Mouse (Mus musculus) heart, embryonic 13.5 days (tissue): ENCODE results near the gene Foxc2. TPM values are rescaled to one million over a fixed set of nuclear protein-coding genes. Genes with fewer than 3 reads are reported as not detected.

Experiments
- ATAC-seq: fragments of 200-750 bp; cut with Nextera tagmentation; 2 replicates; pipeline ENCODE4 v1.8.0; 2017; ENCODE audit warnings: moderate TSS enrichment; ENCODE audit not compliant: insufficient number of reproducible peaks, low FRiP score, low TSS enrichment; ENCODE audit errors: extremely low read depth
- H3K27ac ChIP-seq: fragments of 300-500 bp; sonication (generic); replicated peaks from 2 replicates; pipeline ENCODE4 v1.5.1; 2015; ENCODE audit warnings: moderate library complexity, mild to moderate bottlenecking, inconsistent platforms
- H3K27me3 ChIP-seq: fragments of 300-500 bp; sonication (generic); replicated peaks from 2 replicates; pipeline ENCODE4 v1.6.1; 2015; ENCODE audit warnings: mild to moderate bottlenecking, inconsistent platforms
- H3K36me3 ChIP-seq: fragments of 300-500 bp; sonication (generic); 2 replicates; pipeline ENCODE4 v1.6.1; 2015; ENCODE audit warnings: mild to moderate bottlenecking, inconsistent platforms
- H3K4me1 ChIP-seq: fragments of 300-500 bp; sonication (generic); 2 replicates; pipeline ENCODE4 v1.6.1; 2015; ENCODE audit warnings: inconsistent platforms
- H3K4me2 ChIP-seq: fragments of 300-500 bp; sonication (generic); 2 replicates; pipeline ENCODE4 v1.6.1; 2015; ENCODE audit warnings: inconsistent platforms, mild to moderate bottlenecking, moderate library complexity
- H3K4me3 ChIP-seq: fragments of 300-500 bp; sonication (generic); 2 replicates; pipeline ENCODE4 v1.5.1; 2015; ENCODE audit warnings: moderate library complexity, mild to moderate bottlenecking, inconsistent platforms
- H3K9ac ChIP-seq: fragments of 300-500 bp; sonication (generic); 2 replicates; pipeline ENCODE4 v1.6.1; 2015; ENCODE audit warnings: inconsistent platforms, mild to moderate bottlenecking, moderate library complexity
- H3K9me3 ChIP-seq: fragments of 300-500 bp; sonication (generic); 2 replicates; pipeline ENCODE4 v1.6.1; 2016; ENCODE audit warnings: inconsistent platforms
- WGBS: fragments of 180-500 bp; shearing (Covaris S2); methylation state at CpG from one replicate; pipeline ENCODE4 v1.1.7; 2015; ENCODE audit warnings: mixed read lengths; 5-methylcytosine and 5-hydroxymethylcytosine counted together
- polyA plus RNA-seq: library from polyadenylated mRNA; unstranded; fragments of >200 nt; fragmentation: Nextera tagmentation; extraction: Ambion mirVana; gene quantifications from 2 replicates; pipeline ENCODE4 v1.2.1, GENCODE M21; 2015

The Foxc2 gene
- polyA plus RNA-seq, result 6.8 and 7.4 TPM in 2 replicates

GRCm38 (mm10) chr8:121115948-121116347 is at the start of gene Foxc2:
TSS of gene Foxc2 (plus strand) at chr8:121116171.
- H3K9me3 ChIP-seq, result no peaks in the 10 kb centered on the region
- peak within 1 kb of the TSS; percentile 97 for H3K27ac ChIP-seq
- under 1% methylated on average over 25 of the region's 25 CpGs for WGBS
- peak within 1 kb of the TSS; percentile 77 for H3K4me3 ChIP-seq
- peaks cover 90% of the 10 kb centered on the region for H3K27me3 ChIP-seq
- peaks cover 34% of the 10 kb centered on the region for H3K4me1 ChIP-seq
- ATAC-seq, result 0 out of 2 replicates have a peak, but pooled peaks have one; percentile 16
- H3K36me3 ChIP-seq, result no peaks in the 10 kb centered on the region
- H3K9ac ChIP-seq, result peak within 1 kb of the TSS; percentile 90
- peak within 1 kb of the TSS; percentile 91 for H3K4me2 ChIP-seq

GRCm38 (mm10) chr8:121071454-121071853 is 44.5 kb upstream of the Foxc2 start:
- Histone ChIP-seq H3K4me3 (no peak overlapping the region), H3K9me3 (no peaks in the 10 kb centered on the region), H3K36me3 (no peaks in the 10 kb centered on the region), H3K4me1 (peaks cover 20% of the 10 kb centered on the region), H3K9ac (0 out of 2 replicates have a peak overlapping the region, but pooled peaks have one; percentile 13), H3K27ac (no peak overlapping the region), H3K4me2 (0 out of 2 replicates have a peak overlapping the region, but pooled peaks have one; percentile 17), H3K27me3 (peaks cover 95% of the 10 kb centered on the region)
- WGBS, result 3% methylated on average over 12 of the region's 12 CpGs
- ATAC-seq, result no peak

GRCm38 (mm10) chr8:121072406-121073130 is 43.4 kb upstream of the Foxc2 start:
- WGBS, result 13% methylated on average over 11 of the region's 11 CpGs
- H3K9me3 ChIP-seq, result no peaks in the 10 kb centered on the region
- peaks cover 98% of the 10 kb centered on the region for H3K27me3 ChIP-seq
- no peak overlapping the region for H3K27ac ChIP-seq
- H3K4me2 ChIP-seq, result peak overlapping the region; percentile 53; the same call in 1 of the 2 replicates
- H3K9ac ChIP-seq, result no peak overlapping the region
- H3K4me1 ChIP-seq, result peaks cover 20% of the 10 kb centered on the region
- no peak for ATAC-seq
- 0 out of 2 replicates have a peak overlapping the region, but pooled peaks have one; percentile 25 for H3K4me3 ChIP-seq
- H3K36me3 ChIP-seq, result no peaks in the 10 kb centered on the region

GRCm38 (mm10) chr8:121073174-121074107 is 42.5 kb upstream of the Foxc2 start:
- peaks cover 20% of the 10 kb centered on the region for H3K4me1 ChIP-seq
- H3K9me3 ChIP-seq, result no peaks in the 10 kb centered on the region
- H3K4me2 ChIP-seq, result peak overlapping the region; percentile 53
- no peak overlapping the region for H3K9ac ChIP-seq
- H3K4me3 ChIP-seq, result peak overlapping the region; percentile 25
- WGBS, result 1% methylated on average over 48 of the region's 48 CpGs
- H3K36me3 ChIP-seq, result no peaks in the 10 kb centered on the region
- ATAC-seq, result no peak
- peaks cover 99% of the 10 kb centered on the region for H3K27me3 ChIP-seq
- no peak overlapping the region for H3K27ac ChIP-seq

- no peak overlapping the region for H3K4me2 ChIP-seq
- no peak overlapping the region for H3K4me3 ChIP-seq
- WGBS, result 4% methylated on average over 15 of the region's 15 CpGs
- no peak overlapping the region for H3K27ac ChIP-seq
- peaks cover 20% of the 10 kb centered on the region for H3K4me1 ChIP-seq
- no peak overlapping the region for H3K9ac ChIP-seq
- H3K36me3 ChIP-seq, result no peaks in the 10 kb centered on the region
- H3K9me3 ChIP-seq, result no peaks in the 10 kb centered on the region
- no peak for ATAC-seq
- peaks cover 99% of the 10 kb centered on the region for H3K27me3 ChIP-seq
These were observed 41.7 kb upstream of the Foxc2 start for GRCm38 (mm10) chr8:121074108-121074847.

GRCm38 (mm10) chr8:121074848-121075145 is 41.2 kb upstream of the Foxc2 start:
- under 1% methylated on average over 10 of the region's 10 CpGs for WGBS
- ATAC-seq, result no peak
- peaks cover 20% of the 10 kb centered on the region for H3K4me1 ChIP-seq
- H3K9ac ChIP-seq, result no peak overlapping the region
- no peak overlapping the region for H3K4me3 ChIP-seq
- no peak overlapping the region for H3K4me2 ChIP-seq
- H3K27me3 ChIP-seq, result peaks cover 99% of the 10 kb centered on the region
- no peaks in the 10 kb centered on the region for H3K9me3 ChIP-seq
- no peak overlapping the region for H3K27ac ChIP-seq
- no peaks in the 10 kb centered on the region for H3K36me3 ChIP-seq

- no peak overlapping the region for H3K4me3 ChIP-seq
- ATAC-seq, result no peak
- no peak overlapping the region for H3K9ac ChIP-seq
- H3K9me3 ChIP-seq, result no peaks in the 10 kb centered on the region
- WGBS, result 6% methylated on average over 13 of the region's 13 CpGs
- H3K4me2 ChIP-seq, result no peak overlapping the region
- no peak overlapping the region for H3K27ac ChIP-seq
- peaks cover 99% of the 10 kb centered on the region for H3K27me3 ChIP-seq
- H3K36me3 ChIP-seq, result no peaks in the 10 kb centered on the region
- H3K4me1 ChIP-seq, result peaks cover 25% of the 10 kb centered on the region
These were observed 40.0 kb upstream of the Foxc2 start for GRCm38 (mm10) chr8:121075936-121076335.

- 12% methylated on average over 7 of the region's 7 CpGs for WGBS
- no peak overlapping the region for H3K4me3 ChIP-seq
- no peak overlapping the region for H3K9ac ChIP-seq
- H3K9me3 ChIP-seq, result no peaks in the 10 kb centered on the region
- H3K27me3 ChIP-seq, result peaks cover 99% of the 10 kb centered on the region
- no peak overlapping the region for H3K4me2 ChIP-seq
- H3K4me1 ChIP-seq, result peaks cover 20% of the 10 kb centered on the region
- H3K27ac ChIP-seq, result no peak overlapping the region
- no peak for ATAC-seq
- no peaks in the 10 kb centered on the region for H3K36me3 ChIP-seq
These were observed 39.4 kb upstream of the Foxc2 start for GRCm38 (mm10) chr8:121076555-121076954.

GRCm38 (mm10) chr8:121078721-121079120 is 37.2 kb upstream of the Foxc2 start:
- H3K36me3 ChIP-seq, result no peaks in the 10 kb centered on the region
- H3K4me2 ChIP-seq, result no peak overlapping the region
- H3K9me3 ChIP-seq, result no peaks in the 10 kb centered on the region
- no peak overlapping the region for H3K4me3 ChIP-seq
- ATAC-seq, result no peak
- H3K27ac ChIP-seq, result no peak overlapping the region
- peaks cover 99% of the 10 kb centered on the region for H3K27me3 ChIP-seq
- no peak overlapping the region for H3K9ac ChIP-seq
- H3K4me1 ChIP-seq, result peaks cover 19% of the 10 kb centered on the region
- 6% methylated on average over 14 of the region's 14 CpGs for WGBS

- Histone ChIP-seq H3K9ac (no peak overlapping the region), H3K9me3 (no peaks in the 10 kb centered on the region), H3K27ac (no peak overlapping the region), H3K36me3 (no peaks in the 10 kb centered on the region), H3K27me3 (peaks cover 99% of the 10 kb centered on the region), H3K4me1 (peaks cover 20% of the 10 kb centered on the region), H3K4me2 (no peak overlapping the region), H3K4me3 (no peak overlapping the region)
- ATAC-seq, result no peak
- WGBS, result 4% methylated on average over 7 of the region's 7 CpGs
These were observed 36.8 kb upstream of the Foxc2 start for GRCm38 (mm10) chr8:121079201-121079600.

- peaks cover 28% of the 10 kb centered on the region for H3K4me1 ChIP-seq
- WGBS, result 5% methylated on average over 12 of the region's 12 CpGs
- H3K9ac ChIP-seq, result no peak overlapping the region
- H3K36me3 ChIP-seq, result no peaks in the 10 kb centered on the region
- ATAC-seq, result no peak
- H3K27ac ChIP-seq, result no peak overlapping the region
- no peaks in the 10 kb centered on the region for H3K9me3 ChIP-seq
- H3K27me3 ChIP-seq, result peaks cover 99% of the 10 kb centered on the region
- no peak overlapping the region for H3K4me3 ChIP-seq
- peak overlapping the region; percentile 85 for H3K4me2 ChIP-seq
These were observed 36.0 kb upstream of the Foxc2 start for GRCm38 (mm10) chr8:121079944-121080343.
